Mouse (Mus musculus) heart, postnatal 36 days (tissue): ENCODE measurements around the gene Kynu. TPM values are rescaled to one million over a fixed set of nuclear protein-coding genes. Genes with fewer than 3 reads are reported as not detected.

Experiments used
- DNase-seq, 2 experiments: peaks; one replicate each; pipeline ENCODE4 v3.0.0; 2021 to 2022
- intact Hi-C: fragments of 180-260 bp; cut with DNase I; formaldehyde crosslinking; loops from one replicate; pipeline ENCODE4 v1.15.1; 2025
- total RNA-seq, 2 experiments: library from RNA; stranded (reverse); gene quantifications; 2 replicates each; pipeline ENCODE4 v1.2.3; 2021

The Kynu gene
- total RNA-seq, result not detected

DNA sequence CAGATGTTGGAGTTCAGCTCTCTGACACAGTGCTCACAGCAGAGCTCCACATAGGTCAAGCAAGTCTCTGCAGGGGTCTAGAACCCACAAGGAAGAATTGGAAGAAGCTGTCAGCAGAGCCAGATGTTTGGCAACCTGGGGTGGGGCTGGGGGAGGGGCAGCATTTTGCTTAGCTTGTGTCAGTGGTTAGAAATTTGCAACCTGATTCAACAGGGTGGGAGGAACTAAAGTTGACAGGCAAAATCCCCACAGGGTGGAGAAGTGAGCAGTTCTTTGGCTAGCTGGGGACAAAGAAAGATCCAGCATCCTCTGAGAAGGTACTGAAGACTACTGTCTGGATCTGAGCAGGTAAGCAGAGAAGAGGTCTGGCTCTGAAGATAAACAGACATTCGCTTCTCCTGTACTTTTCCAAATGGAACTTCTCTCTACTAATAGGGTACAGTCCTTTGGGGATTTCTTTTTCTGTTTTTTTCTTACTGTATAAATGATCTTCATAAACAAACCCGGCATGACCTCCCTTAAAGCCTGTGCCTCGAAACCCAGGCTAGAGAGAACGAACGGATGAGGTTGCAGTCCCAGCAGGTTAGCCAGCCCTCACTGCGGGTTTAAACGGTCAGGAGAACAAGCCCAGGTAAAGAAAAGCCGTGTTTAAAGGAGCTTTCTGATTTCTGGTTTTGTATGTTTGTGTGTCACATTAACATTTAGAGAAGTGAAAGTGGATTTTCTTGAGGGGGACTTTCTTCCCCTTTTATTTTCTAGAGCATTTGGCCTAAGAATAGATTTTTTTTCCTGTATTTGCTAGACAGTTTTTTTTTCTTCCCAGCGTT lies at the start of gene Kynu:
Gene Kynu, plus strand, starts transcription at position 268 of the 827 bp plus-strand sequence.
- intact Hi-C loops, result no loop called here
- no peak for DNase-seq

DNA sequence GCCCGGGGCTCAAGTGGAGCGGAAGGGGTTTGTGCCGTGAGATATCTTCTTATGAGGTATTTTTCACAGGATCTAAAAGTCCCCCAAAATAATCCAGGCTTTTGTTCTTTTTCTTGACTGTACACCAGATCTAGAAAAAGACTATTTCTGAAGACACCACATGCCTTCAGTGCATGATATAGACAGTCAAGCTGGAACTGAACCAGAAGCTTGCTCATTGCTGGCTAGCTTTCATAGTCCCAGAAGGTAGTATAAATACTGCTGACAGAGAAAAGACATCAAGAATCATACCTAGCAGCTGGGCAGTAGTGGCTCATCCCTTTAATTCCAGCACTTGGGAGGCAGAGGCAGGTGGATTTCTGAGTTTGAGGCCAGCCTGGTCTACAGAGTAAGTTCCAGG lies 48.9 kb upstream of the Kynu start:
- intact Hi-C loops, result no loop called here

DNA sequence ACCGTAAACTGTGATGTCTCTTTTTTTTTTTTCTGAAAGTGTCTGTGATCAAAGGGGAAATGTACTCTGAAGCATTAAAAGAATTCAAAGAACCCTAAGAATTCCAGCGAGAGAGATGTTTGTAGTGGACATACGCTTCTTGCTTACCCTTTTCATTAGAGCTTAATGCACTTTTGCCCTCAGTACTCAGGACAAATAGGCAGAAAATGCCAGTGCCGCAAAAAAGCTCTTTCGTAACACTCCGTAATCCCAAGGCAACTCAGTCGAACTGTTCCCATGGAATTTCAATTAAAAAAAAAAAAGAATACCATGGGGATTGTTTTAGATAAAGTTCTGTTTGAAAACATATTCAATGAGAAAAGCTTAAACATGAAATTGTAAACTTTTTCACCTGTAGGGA lies 41.3 kb upstream of the Kynu start:
- no peak for DNase-seq
- intact Hi-C loops, result no loop called here

More for the DNA sequence above, 48.9 kb upstream of the Kynu start:
- DNase-seq, result no peak

DNA sequence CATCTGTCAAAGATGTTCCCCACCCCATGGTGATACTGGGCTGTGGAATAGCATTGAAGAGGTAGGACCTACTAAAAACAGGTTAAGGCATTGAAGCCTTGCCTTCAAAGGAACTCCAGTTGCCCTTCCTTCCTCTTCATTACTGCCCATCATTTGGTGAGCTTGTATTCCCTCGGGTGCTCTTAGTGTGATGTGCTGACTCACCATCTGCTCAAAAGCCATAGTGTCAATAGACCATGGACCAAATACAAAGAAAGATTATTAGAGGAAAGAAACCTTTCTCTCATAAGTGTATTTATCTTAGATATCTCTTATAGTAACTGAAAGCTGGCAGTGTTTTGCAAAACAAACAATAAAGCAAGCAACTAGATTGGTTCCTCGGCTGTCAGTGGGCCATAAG lies 20.7 kb upstream of the Kynu start:
- intact Hi-C loops, result no loop called here
- DNase-seq, result no peak

DNA sequence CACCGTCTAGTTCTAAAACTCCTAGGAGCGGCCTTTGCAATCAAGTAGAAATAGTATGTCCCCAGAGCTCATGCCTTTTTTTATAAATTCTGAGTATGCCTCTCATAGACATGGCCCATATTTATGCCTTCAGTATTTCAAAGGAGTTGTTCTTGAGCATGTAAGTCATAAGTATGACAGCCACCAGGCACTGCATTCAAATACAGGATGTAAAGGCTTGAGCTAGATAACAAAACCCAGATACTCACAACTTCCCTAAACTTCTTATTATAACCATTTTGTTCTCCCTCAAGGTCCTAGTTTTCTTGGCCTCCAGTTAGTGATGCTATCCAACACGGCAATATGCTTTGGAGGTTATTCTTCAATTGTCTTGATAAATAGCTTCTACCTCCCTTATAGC lies 12.5 kb upstream of the Kynu start:
- no peak for DNase-seq
- intact Hi-C loops, result no loop called here

DNA sequence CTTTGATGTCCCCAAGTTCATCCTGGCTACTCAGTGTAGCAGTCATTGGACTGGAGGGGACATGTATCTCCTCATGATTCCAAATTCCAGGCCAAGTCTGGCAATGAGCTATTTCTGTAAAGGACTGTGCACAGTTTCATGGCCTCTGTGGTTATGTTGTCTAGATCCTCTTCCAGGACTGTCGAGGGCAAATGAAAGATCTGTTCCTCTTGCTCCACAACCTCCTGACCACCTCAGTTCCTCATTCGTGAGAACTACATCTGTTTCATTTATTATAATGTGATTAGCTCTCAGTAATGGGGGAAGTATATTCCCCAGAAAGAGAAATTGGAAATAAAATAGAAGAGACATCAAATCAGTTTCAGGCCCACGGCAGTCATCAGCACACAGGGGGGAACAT lies 9.5 kb upstream of the Kynu start:
- intact Hi-C loops, result no loop called here

DNA sequence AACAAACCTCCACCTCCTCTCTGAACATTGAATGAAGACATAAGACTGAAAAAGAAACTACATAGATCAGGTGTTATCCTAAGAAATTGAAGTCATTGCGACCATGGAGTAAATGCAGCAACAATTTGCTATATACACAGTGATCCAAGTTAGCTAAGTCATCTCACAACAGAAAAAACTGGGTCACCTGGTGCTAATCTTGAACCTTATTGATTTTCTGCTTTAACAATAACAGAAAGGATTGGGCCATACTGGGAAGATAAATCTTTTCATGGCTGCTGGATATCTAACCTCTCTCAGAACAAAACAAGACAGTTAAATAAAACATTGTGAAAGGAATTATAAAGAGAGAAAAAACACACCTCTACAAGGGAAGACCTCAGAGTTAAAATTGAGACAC lies 8.7 kb upstream of the Kynu start:
- DNase-seq, result no peak
- intact Hi-C loops, result no loop called here

More for the DNA sequence above, 9.5 kb upstream of the Kynu start:
- DNase-seq, result no peak

DNA sequence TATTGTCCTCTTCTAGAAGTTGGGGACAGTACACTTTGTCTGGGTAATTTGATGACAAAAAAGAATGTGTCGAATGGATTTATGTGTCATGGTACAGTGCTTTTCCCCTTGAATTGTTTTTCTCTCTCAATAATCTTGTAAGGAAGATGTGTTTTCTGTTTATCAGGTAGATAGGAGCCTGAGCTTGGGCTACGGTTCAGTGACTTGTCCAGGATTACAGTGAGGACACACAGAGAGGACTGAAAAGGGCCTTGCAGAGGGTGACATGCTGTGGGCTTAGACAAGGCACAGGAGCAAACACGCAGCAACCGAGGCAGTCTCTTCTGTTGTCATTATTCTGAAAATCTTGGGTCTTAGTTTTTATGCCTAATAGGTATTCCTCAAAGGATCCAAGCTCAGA lies 913 bp upstream of the Kynu start:
- intact Hi-C loops, result no loop called here
- no peak for DNase-seq

DNA sequence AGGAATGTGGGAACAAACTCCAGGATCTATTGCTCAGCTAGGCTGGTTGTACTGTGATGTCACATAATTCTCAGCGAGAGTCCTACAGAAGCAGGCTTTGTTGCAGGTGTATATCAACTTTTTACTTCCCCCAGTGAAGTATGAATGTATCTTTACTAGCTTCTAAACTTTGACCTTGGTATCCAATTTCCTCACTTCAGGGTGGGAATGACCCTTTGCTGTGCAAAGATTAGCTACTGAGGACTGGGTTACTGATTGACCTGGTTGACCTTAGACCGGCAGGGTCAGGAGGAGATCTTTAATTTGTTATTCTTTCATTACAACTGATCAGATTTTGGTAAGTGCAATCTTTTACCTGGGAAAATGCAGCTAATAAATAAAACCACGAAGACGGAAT lies 758 bp downstream of the Kynu start:
- intact Hi-C loops, result no loop called here
- no peak for DNase-seq

DNA sequence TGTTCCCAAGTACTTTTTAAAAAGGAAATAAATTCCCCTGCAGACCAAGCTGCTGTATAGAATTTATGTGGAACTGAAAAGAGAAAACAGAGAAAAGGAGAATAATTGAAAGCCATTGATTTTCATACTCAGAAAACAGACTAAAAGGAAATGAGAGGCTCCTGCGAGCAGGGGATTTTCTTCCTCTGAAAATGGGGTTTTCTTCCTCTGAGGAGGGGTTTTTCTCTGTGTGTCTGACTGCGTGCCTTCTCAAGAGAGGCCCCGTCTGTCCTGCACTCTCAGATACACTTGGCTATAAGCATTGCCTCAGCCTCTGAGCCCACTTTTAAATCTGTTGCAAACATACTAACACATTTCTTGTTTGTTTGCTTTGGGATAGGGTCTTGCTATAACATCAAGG lies 1.9 kb downstream of the Kynu start:
- no peak for DNase-seq
- intact Hi-C loops, result no loop called here

DNA sequence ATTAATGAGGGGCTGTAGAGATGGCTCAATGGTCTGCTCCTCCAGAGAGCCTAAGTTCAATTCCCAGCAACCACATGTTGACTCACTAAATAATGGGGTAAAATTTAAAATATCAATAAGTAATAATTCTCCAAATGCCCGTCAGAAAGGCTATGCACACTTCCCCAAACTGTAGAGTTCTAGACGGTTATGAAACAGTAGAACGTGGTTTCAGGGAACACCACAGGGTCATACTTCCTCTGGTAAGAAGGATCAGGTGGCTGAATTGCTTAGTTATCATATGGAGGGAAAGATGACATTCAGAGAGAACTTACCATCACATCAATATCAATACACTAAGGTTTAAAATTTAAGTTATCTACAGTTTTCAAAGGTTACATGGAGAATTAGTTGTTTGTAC lies 6.1 kb downstream of the Kynu start:
- intact Hi-C loops, result no loop called here
- DNase-seq, result no peak

DNA sequence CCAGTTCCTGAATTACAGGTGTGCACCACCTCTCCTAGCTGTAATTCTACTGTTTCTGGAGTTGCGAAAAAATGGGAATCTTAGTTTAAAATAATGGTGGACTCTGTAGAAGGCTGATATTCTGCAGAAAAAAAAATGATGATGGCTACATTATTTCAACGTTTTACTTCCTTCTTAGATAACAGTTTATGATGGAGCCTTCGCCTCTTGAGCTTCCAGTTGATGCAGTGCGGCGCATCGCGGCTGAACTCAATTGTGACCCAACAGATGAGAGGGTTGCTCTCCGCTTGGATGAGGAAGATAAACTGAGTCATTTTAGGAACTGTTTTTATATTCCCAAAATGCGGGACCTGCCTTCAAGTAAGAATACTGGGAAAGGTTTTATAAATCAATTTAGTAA lies 7.7 kb downstream of the Kynu start:
- intact Hi-C loops, result no loop called here
- DNase-seq, result no peak

DNA sequence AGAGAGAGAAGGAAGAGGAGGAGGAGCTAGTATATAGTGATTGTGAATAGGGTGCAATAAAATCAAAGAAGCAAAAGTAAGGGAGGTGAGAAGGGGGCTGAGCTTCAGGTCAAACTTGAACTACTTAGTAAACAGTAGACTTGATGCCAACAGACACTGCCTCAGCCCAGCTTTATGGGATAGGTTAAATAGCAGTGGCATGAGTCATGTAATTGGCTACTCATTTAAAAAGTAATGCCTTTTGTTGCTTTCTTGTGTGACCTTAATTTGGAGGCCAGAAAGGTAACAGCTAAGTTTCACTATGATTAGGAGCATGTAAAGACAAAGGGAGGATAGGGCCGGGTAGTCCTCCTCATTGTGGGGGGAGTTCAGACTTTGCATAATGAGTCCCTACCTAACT lies 13.3 kb downstream of the Kynu start:
- intact Hi-C loops, result no loop called here
- DNase-seq, result no peak

DNA sequence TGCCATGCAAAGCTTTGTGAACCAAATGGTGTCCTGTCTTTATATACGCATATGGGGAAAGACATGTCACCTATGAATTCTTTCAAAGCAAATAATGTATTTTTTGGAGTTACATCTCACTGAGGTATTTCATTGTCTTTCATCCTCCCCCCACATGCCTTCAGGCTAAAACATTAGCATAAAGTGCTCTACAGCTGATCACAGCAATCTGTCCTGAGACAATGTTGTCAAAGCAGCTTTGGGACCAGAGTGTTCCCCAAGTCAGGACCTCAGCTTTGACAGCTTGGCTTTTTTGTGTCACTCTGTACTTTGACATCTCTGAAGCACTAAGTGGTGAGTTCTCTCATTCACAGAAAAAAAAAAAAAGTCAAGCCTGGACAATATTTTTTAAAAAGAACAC lies 18.4 kb downstream of the Kynu start:
- intact Hi-C loops, result no loop called here
- no peak for DNase-seq

DNA sequence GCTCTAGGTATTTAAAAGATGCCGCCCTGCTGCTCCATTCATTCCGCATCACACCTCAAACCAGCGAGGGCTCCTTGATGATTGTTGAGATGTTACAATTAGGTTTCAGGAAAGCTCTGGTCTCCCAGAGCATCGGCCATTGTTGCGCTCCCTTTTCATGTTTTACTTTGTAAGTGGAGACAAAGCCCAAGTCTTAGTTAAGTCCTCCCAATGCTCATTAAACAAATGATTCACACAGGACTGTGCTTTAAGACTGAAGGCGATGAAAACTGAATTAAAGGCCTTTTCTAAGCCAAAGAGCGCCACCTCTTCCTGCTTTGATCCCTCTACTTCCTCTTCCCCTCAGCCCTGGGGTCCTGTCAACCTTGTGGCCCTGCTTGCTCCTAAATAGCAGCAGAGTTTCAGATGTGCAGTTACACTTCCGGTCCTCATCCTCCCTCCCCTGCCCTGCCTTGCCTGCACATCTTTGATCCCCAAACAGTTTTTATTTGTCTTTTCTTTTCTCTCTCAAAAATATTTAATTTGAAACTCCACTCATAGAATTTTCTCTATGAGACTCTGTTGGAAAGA lies 28.2 kb downstream of the Kynu start:
- DNase-seq, result no peak
- intact Hi-C loops, result no loop called here

DNA sequence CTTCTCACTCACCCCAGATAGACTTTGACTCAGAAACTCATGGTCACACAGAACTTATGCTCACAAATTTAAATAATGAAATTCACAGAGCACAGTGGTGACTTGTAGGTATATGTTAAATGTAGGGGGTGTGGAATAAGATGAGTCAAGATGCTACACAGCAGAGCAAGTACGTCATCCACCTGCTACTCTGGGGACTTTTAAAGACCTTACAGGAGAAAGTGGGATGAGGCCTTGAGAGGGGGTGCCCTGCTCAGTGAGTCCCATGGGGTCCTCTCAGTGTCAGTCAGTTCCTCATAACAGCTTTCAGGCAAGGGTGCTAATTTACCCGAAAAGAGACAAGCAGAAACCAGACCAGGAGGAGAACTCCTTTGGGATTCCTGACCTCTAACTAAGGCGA lies 30.4 kb downstream of the Kynu start:
- no peak for DNase-seq
- intact Hi-C loops, result no loop called here

DNA sequence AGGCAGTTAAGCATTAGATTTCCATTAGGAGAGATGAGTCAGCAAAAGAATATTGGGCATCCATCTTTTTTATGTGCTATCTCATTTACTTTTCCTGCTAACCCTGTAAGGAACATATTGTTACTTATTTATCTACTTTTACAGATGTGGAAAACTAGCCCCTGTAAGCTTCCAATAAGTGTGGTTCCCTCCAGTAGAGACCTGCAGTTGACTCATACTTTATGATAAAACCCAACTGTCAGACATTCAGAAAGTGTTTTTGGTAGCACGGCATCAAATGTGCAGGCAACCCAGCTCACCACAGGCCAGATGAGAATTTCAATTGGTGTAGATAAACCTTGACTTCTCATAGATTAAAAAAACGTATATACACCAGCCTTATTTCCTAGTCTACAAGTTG lies 32.7 kb downstream of the Kynu start:
- intact Hi-C loops, result no loop called here
- no peak for DNase-seq

DNA sequence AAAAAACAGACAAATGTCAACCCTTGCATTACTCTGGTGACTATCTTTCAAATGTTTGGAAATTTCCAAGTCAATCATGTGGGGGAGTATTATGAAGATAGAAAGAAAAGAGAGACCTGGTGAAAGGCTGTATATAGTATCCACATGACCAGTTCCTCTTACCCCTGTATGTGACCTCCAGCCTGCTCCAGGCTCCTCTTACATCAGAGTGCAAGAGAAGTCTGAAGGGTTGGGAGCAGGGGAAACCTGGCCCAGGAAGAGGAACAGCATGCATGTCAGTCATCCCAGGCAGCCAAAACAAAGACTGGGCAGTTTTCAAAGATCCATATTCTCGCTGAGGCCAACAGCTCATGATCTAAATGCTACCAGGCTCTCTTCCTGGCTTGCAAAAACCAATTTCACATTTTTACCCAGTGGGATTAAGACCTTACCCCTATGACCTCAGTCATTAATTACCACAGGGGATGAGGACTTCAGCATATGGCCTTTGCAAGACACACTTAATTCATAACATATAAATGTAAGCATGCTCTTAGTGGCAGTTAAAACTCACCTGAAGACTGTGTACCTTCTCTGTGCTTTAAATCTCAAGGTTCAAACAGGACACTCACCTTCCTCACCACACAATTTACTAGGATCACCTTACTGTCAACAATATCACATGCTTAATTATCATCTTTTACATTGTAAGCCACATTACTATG lies 37.0 kb downstream of the Kynu start:
- intact Hi-C loops, result no loop called here
- no peak for DNase-seq

DNA sequence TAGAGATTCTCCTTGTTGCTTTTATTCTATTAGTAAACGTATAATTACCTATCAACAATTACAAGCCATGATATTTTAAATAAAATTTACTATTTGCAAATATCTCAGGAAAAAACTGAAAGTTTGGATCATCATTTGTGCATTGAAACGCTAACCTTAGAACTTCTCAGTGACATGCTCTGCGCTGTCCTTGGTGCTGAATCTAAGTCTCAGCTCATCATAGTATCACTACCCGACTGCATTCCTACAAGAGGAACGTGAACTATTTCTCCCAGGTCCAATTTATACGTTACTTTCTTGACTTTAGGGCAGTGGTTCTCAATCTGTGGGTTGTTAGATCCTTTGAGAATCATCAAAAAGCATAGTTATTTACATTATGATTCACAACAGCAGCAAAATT lies 58.4 kb downstream of the Kynu start:
- intact Hi-C loops, result no loop called here

DNA sequence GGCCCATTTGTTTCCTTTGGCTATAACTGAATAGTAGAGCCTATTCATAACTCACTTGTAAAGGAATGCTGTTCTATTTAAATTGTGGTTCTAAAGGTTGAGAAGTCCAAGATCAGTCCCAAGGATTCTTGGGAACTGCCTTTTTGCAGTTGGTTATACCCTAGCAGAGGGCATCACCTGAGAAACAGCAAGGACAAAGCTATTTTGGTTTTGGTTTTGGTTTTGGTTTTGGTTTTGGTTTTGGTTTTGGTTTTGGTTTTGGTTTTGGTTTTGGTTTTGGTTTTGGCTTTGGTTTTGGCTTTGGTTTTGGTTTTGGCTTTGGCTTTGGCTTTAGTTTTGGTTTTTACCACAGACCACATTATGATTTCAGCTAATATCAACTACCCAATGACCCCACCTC lies 66.0 kb downstream of the Kynu start:
- no peak for DNase-seq
- intact Hi-C loops, result no loop called here

More for the DNA sequence above, 58.4 kb downstream of the Kynu start:
- peak; percentile 2 to 3 for DNase-seq

DNA sequence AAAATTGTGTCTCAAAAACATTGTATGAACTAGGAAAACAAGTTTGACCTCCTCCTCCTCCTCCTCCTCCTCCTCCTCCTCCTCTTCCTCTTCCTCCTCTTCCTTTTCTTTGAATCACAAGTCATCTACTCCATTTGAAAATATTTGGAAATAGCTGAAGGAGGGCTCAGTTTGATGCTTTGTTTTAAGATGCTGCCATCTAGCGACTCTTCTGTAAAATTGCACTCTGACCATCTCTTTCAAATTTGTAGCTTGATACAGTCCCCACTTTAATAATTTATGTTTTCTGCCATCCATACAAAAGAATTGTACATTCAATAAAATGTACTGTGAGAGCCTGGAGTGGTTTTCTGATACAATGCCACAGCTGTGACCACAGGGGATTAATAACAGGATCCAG lies 67.7 kb downstream of the Kynu start:
- intact Hi-C loops, result no loop called here
- no peak for DNase-seq

DNA sequence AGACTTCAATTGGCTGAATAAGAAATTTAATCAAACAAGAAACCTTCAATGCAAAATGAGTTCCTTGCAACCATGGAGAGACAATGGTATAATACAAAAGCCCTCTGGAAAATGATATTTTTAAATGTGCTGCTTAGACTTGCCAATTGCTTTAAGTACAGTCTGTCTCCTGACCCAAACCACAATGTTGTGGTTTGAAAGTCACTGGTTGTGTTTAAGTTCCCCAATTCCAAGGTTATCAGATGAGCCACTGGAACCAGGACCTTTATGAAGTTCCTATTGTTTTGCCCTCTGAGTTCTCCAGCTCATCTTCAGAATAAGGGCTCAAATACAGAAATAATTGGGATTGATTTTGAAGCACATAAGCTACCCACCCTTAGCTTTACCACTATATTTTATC lies 76.7 kb downstream of the Kynu start:
- DNase-seq, result no peak
- intact Hi-C loops, result no loop called here
